Mouse (Mus musculus) megakaryocyte, adult 5-6 weeks (primary cell): ENCODE results near the gene Cenpm. TPM values are rescaled to one million over a fixed set of nuclear protein-coding genes. Genes with fewer than 3 reads are reported as not detected.

Experiments used
- ATAC-seq: 2 replicates; pipeline ENCODE4 v1.8.0; 2016; ENCODE audit warnings: mild to moderate bottlenecking, inconsistent platforms; ENCODE audit not compliant: poor library complexity, severe bottlenecking
- total RNA-seq, 2 experiments: library from RNA; stranded (forward) in 1 of 2; stranded (reverse) in 1 of 2; fragments of 153-499, 151-499 nt in 1 of 2; fragments of 221-1000, 200-1000 nt in 1 of 2; gene quantifications; 2 replicates each; pipeline versions ENCODE4 v1.2.3 to v1.2.4; 2015 to 2017

Cenpm gene
- 20.3 and 32.9 TPM in 2 replicates for total RNA-seq (2015)
- 10.0 and 19.5 TPM in 2 replicates for total RNA-seq (2017)

DNA sequence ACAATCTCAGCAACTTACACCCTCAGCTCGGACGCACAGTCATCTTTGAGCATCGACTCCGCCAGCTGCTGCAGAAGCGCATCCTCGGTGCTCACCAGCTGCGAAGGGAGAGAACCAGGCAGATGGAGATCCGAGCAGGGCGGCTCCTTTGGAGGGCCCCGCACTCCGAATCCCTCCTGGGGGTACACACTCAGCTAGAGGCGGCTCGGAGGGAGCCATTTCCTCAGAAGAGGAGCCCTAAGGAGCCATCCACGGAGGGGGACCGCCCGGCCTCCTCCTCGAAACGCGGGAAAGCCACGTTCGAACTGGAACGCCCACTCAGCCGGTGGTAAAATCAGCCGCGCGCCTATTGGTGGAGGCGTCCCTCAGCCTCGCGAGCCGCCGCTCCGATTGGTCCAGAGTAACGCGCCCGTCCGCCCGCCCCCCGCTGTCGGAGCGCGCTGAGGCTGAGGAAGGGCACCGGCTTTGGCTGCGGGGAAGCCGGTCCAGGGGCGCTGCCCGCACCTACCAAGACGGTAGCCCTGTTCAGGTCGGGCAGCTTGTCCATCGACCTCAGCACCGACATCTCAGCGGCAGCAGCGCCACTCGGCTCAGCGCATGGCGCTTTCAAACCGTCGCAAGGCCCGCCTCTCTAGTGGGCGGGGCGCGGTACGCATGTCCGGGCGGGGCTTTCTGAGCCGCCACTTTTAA lies at the start of gene Cenpm:
Gene Cenpm, minus strand, starts transcription at position 634 of the 690 bp plus-strand sequence.
- ATAC-seq, result peak; percentile 99

GRCm38 (mm10) chr15:82294059-82294458 lies 49.5 kb upstream of the Cenpm start:
- no peak for ATAC-seq

DNA sequence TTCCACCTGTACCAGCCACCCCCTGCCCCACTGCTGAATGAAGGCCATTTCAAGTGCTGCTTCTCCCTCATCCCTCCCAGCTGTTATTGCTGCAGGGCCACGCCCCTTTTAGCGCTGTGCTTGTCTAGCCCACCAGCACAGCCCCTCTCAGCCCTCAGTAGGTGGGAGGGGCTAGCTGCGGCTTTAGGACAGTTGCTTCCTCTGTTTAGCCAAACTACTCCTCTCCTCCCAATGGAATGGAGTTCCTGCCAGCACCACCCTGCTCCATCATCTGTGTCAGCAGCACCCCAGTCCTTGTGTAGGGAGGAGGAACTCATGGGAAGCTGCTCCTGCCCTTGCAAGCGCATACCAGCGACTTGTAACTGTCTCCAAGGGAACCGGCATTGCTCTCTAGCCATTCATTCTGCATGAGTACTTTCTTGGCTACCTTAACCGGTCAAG lies 48.7 kb upstream of the Cenpm start:
- ATAC-seq, result no peak

DNA sequence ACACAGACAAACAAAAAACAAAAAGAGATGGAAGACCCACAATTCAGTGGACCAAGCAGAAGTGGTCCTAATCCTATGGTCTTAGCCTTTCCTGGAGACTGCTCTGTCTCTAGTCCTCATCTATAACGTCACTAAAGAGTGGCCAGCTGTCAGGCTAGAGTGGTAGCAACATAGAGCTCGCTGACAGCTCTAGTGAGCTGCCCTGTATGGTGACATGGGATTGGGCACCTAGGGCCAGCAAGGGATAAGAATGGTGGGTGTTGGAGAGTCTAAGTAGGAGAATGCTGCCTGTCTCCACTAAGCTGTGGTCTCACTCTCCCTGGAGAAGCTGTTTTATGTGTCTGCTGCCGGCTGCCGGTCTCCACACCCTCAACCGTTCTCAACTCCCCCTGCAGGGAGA lies 48.3 kb upstream of the Cenpm start:
- no peak for ATAC-seq

GRCm38 (mm10) chr15:82290252-82290651 lies 45.7 kb upstream of the Cenpm start:
- ATAC-seq, result no peak

- ATAC-seq, result no peak
These were observed 41.6 kb upstream of the Cenpm start for GRCm38 (mm10) chr15:82286157-82286556.

DNA sequence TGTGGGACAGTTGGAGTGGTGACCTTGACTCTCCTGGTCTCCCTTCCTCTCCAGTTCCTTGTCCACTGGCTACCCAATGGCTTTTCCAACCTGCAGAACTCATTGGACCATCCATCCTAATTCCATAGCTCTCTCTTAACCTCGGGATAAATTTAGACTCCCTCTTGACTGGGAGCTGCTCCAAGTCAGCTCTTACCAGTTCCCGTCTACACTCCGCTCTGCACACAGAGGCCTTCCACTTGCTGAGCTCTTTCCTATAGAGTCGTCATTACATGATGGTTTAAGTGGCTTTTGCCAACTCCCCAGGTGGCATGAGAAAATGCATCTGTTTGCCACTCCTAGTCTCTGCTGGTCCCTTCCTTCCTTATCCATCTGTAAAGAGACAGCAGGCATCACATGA lies 36.1 kb upstream of the Cenpm start:
- no peak for ATAC-seq

DNA sequence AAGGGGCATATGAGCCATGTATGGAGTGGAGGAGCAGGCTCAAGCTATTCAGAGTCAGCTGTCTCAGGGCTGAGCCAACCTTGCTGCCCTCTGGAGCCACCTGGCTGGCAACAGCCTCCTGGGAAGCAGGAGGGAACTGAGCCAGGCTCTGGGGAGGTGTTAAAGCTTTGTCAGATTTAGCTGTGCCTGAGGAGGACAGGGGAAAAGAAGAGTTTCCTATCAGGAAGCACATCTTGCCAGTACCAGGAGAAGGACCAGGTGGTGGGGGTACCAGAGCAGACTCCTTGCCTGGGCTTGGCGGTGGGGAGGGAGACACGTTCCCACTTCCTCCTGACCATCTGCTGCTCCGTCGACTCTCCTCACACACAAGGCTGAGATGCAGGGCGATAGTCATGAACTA lies 33.0 kb upstream of the Cenpm start:
- no peak for ATAC-seq

GRCm38 (mm10) chr15:82274927-82275901 lies 30.7 kb upstream of the Cenpm start:
- ATAC-seq, result no peak

DNA sequence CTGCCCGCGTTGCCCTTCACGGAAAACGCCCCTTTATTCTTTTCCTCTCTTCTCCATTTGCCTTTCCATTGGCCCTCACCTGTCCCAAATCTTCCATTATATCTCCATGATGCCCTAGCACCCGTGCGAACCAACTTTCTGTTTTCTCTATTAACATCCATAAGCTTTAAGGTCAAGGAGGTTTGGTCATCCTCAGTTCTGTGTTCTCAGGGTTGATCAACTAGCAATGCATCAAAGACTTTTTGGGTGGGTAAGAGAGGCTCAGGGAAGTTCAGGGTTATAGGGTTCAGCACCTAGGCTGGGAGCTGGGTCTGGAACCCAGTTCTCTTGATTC lies 30.0 kb upstream of the Cenpm start, which contains the start of gene Sept3:
Gene Sept3, plus strand, starts transcription at position 301 of the 334 bp plus-strand sequence.
- no peak for ATAC-seq

DNA sequence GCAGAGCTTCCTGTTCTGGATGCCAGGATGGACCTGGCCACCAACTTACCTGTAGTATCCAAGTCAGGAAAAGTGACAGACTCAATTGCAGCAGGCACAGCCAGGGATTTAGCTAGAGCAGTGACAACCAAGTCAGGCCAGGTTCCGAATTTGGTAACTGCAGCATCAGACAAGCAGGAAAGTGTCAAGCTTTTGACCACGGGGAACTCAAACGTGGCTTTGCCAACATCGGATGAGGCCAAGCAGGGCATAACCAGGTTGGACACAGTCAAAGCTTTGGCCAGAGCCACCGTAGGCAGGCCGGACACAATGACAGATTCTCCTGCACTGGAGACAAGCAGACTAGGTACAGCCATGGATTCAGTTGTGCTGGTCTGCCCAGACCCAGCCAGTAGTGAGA lies 27.7 kb upstream of the Cenpm start:
- no peak for ATAC-seq

DNA sequence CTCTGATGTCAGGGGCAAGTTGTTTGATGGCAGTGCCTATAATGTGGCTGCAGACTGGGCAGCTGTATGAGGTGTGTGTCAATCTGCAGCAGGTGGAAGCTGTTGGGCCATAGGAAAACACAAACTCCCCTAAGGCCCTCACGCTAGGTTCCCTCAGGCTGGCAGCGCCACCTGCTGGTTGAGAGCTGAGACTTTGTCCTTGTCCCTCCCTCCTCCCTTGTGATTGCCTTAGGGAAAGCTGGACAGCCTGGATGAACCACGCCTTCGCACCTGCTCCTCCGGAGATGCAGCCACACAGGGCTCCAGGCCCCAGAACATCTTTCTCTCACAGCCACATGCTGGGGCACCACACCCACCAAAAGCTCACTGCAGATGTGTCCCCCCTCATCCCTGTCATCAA lies 26.7 kb upstream of the Cenpm start:
- peak; percentile 60; the same call in 1 of the 2 replicates for ATAC-seq

GRCm38 (mm10) chr15:82268783-82269182 lies 24.2 kb upstream of the Cenpm start:
- ATAC-seq, result no peak

DNA sequence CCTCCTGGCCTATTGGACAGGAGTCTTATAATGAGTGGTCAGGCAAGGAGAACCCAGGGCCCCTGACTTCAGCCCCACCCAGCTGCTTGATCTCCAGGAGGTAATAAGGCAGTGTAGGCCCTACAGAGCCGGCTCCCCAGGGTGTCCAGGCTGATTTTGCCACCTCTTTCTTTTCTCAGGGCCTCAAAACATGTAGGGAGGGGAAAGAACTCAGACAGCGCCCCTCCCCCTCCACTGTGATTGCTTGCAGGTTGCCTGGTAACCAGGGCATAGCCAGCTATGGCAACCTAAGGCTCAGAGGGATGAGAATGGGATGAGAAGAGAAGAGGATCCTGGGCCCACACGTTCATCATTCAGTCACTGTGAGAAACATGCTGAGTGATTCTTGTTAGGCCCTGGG lies 23.6 kb upstream of the Cenpm start:
- ATAC-seq, result no peak

DNA sequence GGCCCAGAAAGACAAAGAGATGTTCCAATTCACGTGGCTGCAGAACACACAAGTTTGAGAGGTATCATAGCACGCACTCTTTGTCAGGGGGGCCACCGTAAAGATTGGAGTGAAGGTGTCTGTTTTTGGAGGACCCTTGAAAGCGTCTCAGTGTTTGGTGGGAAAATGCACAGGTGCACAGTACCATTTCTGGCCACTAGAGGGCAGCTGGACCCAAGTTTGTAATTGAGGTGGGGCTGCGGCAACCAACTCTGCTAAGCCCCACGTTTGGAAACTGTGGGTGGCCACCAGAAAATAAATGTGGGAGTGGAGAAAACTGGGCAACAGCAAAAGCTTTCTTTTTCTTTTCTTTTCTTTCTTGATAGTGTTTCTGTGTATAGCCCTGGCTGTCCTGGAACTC lies 21.8 kb upstream of the Cenpm start:
- ATAC-seq, result peak; percentile 68

DNA sequence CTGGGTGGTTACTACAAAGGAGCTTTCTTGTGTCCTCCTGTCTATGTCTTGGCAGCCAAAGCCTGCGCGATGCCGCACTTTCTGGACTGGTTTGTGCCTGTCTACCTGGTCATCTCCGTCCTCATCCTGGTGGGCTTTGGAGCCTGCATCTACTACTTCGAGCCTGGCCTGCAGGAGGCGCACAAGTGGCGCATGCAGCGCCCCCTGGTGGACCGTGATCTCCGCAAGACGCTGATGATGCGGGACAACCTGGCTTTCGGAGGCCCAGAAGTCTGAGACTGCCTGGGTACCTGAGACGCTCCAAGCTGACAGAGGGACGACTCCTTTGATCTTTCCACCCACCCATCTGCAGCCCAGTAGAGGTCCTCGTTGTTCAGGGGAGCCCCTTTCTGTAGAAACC lies 15.0 kb upstream of the Cenpm start:
- peak; percentile 78 for ATAC-seq

DNA sequence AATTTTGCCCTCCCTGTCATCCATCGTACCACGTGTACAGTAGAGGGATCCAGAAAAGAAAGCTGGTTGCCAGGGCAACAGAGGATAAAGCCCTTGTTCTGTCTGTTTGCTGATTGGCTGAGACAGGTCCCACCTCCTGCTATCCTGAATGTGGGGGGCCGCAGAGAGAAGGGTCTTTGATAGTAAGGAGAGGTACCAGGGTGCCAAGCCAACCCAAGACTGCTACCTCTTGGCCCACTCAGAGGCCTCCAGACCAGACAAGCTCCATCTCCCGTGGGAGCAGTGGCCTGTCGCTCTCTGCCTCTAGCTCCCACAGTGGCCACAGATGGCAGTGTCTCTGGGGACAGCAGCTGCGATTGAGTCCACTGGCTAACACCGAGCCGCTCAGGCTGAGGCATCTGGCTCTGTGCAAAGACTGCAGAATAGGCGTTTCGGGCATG lies 11.4 kb upstream of the Cenpm start:
- ATAC-seq, result no peak

DNA sequence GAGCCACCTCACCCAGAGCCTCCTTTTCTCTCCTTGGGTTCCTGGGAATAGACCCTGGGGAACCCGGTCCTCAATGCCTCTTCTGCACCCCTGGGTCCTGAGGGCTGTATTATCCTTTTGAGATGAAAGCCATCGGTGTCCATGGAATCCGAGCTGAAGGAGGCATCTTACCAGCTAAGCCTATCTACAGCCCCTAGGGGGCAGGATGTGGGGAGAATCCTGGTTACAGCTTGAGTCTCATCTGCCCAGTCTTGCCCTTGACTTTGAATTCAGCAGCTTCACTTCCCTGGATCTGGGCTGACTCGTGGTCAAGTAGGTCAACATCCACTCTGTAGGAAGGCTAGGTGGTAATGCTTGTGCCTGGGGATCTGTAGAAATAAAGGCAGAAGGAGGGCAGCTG lies 10.7 kb upstream of the Cenpm start:
- no peak for ATAC-seq

DNA sequence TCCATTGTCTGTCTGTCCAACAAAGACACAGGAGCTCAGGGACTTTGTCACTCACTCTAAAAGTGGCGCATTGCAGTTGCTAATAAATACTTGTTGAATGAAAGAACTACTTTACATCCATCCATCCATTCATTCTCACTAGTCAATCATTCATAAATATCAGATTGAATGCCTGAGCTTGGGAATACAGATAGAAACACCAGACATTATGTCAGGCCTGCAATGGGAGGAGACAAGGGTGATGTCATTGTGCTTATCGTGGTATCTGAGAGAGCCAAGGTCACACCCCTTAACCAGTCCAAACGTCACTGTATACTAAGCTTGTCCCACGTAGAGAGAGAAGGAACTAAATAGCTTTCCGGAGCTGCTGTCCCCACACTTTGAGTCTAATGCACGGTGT lies 7.5 kb upstream of the Cenpm start, which contains the start of gene 1500009C09Rik:
Gene 1500009C09Rik, plus strand, starts transcription at position 301 of the 400 bp plus-strand sequence.
- ATAC-seq, result no peak

DNA sequence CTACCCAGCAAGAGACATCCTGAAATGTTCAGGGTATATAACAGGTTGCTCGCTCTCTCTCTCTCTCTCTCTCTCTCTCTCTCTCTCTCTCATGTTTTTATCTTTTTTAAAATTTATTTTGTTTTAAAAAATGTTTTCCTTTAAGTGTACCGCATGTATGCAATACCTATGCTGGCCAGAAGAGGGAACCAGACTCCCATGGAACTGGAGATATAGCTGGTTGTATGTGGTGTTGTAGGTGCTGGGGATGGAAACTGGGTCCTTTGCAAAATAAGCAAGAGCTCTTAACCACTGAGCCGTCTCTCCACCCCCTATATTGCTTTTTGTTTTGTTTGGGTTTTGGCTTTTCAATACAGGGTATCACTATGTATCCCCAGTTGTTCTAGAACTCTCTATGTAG lies 7.0 kb upstream of the Cenpm start:
- no peak for ATAC-seq

DNA sequence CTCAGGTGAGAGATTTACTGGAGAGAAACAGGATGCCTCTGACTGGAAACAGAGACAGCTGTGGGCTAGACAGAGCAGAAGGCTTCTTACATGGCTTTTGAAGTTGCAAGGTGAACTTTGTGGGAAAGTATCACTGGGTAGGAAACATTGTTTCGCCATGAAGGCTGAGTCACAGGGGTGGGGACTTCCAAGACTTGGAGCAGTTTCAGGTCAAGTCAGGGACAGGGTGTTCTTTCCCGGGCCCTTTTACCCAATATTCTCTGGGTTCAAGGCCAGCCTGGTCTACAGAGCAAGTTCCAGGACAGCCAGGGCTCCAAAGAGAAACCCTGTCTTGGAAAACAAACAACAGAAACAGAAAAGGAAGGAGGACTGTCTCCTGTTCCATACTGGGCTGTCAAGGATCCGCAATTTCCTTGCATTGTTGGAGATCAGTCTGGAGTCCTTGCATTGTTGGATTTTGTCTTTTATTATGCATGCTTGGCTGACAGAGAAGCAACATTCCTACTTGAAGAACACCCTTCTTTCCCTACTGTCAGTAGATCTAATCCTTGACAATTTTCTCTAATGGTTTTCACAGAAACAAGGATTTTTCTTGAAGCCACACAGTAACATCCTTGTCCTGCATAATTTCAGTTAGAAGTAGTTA lies 2.7 kb upstream of the Cenpm start:
- ATAC-seq, result no peak
